Mouse (Mus musculus) MEL (cell line): ENCODE data around the gene Nt5dc2.

Experiments used
- CTCF ChIP-seq, 3 experiments: IDR thresholded peaks in 2 of 3; conservative IDR thresholded peaks in 1 of 3; 2 replicates each; pipeline ENCODE4 v1.5.1; 2011 to 2012; ENCODE audit warnings: low read length in 3 of 3, low read depth in 2 of 3, mild to moderate bottlenecking in 2 of 3, improper control_type of control experiment in 1 of 3, inconsistent platforms in 1 of 3, mixed read lengths in 1 of 3, moderate library complexity in 1 of 3; ENCODE audit not compliant: control insufficient read depth in 1 of 3, insufficient read depth in 1 of 3, poor library complexity in 1 of 3, severe bottlenecking in 1 of 3
- GABPA ChIP-seq: IDR thresholded peaks from 2 replicates; pipeline ENCODE4 v1.6.1; 2012; ENCODE audit warnings: low read depth, mild to moderate bottlenecking, inconsistent platforms, low read length, improper control_type of control experiment, moderate library complexity
- SMC3 ChIP-seq: IDR thresholded peaks from 2 replicates; pipeline ENCODE4 v1.6.1; 2011; ENCODE audit warnings: low read depth, low read length, improper control_type of control experiment
- ZNF384 ChIP-seq: IDR thresholded peaks from 2 replicates; pipeline ENCODE4 v1.6.1; 2012; ENCODE audit warnings: low read depth, mild to moderate bottlenecking, inconsistent platforms, low read length, improper control_type of control experiment

DNA sequence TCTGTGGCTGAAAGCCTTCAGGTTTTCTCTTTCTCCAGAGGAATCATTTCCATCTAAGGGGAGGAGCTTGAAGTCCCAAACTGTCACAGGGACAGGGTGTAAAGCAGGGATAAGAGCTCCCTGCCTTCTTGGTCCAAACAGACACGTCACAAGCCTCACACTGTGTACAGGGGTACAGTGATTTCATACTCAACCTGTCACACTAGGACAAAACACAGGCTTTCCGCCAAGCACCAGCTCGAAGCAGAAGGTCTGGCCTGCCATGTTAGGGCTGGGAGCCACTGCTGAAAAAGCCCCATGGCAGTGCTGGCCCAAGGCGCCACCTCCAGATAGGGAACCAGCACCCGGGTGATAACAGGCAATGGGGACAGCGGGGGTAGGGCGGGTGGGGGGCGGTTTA, 33.2 kb downstream of the Nt5dc2 start:
- no peak for TF ChIP-seq CTCF (IDR thresholded peaks at IDR 0.05 in 2 of 3, conservative IDR thresholded peaks at IDR 0.05 in 1 of 3; ENCODE audit: control insufficient read depth in 1 of 3, insufficient read depth in 1 of 3, low read depth in 2 of 3, low read length in 3 of 3, poor library complexity in 1 of 3, severe bottlenecking in 1 of 3)
- no peak for TF ChIP-seq ZNF384
- no peak for TF ChIP-seq SMC3
- TF ChIP-seq GABPA = no peak
